Mouse (Mus musculus): ENCODE data around the gene Kdm5a.

The Kdm5a gene

GRCm38 (mm10) chr6:120363688-120364522, at the start of gene Kdm5a, which contains the start of gene Ccdc77:
Gene Kdm5a, plus strand, starts transcription at chr6:120364124.
Gene Ccdc77, minus strand, starts transcription at chr6:120364374.
- DNase-seq (ENCODE audit: low read depth, low spot score), result peak; percentile 90

DNA sequence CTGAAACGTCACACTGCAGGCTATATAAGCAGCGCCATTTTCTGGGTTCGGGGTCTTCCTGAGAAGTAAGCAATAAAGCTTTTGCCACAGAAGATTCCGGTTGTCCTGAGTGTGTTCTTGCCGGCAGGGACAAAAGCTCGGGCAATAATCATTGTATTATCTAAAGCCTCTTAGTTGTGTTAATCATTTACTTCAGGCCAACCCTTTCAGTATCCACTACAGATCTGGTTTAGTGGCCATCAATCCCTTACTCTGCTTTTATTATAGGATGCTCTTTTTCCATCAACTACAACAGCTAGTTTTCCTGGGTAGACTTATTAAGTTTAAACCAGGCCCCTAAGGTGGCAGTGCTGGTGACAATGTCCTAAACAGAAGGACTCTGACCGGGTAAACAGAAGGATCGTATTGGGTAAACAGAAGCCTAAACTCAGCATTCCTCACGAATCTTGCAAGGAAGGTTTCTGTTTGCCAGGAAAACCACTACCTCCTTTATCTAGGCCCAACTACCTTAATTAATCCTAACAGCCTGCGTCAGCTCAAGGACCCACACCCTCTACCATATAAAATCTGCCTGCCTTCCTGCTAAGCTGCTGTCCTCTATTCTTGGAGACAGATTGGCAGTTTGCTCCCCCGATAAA, 45.5 kb upstream of the Kdm5a start:
- no peak for DNase-seq (ENCODE audit: low read depth, low spot score)

- DNase-seq (ENCODE audit: low read depth, low spot score), result no peak
These were observed 44.8 kb upstream of the Kdm5a start for GRCm38 (mm10) chr6:120319129-120319528.

- no peak for DNase-seq (ENCODE audit: low read depth, low spot score)
These were observed 43.6 kb upstream of the Kdm5a start for GRCm38 (mm10) chr6:120320369-120320768.

DNA sequence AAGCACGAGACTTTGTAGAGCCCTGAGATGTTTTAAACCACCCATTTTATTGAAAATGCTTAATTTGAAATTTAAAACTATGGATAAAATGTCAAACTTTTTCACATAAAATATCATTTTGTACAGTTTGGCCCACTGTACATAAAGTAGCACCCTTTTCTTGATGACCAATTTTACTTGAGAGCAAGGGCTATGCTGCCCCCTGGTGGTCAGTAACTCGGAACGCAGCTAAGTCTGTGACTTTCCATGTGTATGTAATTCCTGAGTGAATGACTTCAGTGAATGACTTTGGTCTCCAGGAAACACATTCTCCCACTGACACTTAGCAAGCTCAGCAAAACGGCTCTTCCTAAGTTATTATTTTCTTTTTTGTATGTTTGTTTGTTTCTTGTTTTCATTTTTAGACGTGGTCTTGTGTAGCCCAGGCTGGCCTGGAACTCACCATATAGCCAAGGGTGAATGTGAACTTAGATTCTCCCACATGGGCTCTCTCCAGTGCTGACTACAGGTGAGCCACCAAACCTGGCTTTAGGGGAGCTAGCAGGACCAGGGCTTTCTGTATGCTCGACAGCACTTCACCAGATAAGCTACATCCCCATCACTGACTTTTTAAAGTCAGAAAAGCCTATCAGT, 39.5 kb upstream of the Kdm5a start:
- DNase-seq (ENCODE audit: low read depth, low spot score), result peak; percentile 69

DNA sequence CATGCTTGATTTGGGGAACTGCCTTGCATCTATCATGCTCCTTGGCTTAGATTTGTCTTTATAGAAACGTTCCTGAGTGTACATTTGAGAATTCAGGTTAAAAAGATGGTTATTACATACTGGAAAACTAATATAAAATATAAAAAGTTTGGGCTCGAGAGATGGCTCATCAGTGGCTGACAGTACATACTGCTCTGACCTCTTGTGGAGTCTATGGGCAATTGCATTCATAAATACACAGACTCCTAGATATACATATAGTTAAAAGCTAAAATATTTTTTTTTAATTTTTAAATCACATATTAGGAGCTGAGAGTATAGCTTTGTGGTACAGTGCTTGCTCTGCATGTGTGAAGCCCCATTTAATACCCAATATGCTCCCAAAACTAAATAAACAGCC, 31.6 kb upstream of the Kdm5a start:
- no peak for DNase-seq (ENCODE audit: low read depth, low spot score)

DNA sequence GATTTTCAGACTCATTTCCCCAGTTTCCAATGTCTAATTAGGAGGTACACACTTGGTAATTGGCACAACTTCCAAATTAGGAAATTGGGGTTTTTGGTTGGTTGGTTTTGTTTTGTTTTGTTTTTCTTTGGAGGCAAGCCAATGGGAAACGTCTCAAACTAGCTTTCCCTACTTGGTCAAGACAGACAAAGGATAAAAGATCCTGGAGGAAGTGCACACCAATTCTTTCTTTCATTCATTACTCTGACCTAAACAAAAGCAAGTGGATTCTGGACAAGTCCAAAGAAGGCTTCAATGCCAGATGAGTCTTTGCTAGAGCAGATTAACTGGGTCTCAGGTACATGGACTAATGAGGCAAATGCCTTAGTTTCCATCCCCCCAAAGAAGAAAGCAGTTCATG, 19.9 kb upstream of the Kdm5a start:
- DNase-seq (ENCODE audit: low read depth, low spot score), result no peak

DNA sequence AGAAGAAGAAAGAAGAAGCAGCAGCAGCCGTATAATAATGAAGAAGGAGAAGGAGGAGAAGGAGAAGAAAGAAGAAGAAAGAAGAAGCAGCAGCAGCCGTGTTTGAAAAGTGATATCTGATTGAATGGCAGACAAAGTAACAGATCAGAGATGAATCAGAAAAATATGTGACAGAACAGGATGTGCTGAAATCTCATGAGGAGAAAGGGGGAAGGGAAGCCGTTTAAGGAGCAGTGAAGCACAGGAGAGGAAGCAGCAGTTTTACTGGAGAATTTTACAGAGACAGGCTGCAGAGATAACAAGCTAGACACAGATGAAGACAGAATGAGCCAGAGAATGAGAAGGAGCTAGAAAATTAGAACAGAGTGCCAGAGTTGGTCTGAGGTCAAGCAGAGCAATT, 14.9 kb upstream of the Kdm5a start:
- DNase-seq (ENCODE audit: low read depth, low spot score), result no peak

- DNase-seq (ENCODE audit: low read depth, low spot score), result no peak
These were observed 7.4 kb upstream of the Kdm5a start for GRCm38 (mm10) chr6:120356478-120356877.

GRCm38 (mm10) chr6:120356951-120357945, 6.7 kb upstream of the Kdm5a start:
- DNase-seq (ENCODE audit: low read depth, low spot score), result peak; percentile 72

GRCm38 (mm10) chr6:120362124-120362523, 1.8 kb upstream of the Kdm5a start:
- no peak for DNase-seq (ENCODE audit: low read depth, low spot score)

DNA sequence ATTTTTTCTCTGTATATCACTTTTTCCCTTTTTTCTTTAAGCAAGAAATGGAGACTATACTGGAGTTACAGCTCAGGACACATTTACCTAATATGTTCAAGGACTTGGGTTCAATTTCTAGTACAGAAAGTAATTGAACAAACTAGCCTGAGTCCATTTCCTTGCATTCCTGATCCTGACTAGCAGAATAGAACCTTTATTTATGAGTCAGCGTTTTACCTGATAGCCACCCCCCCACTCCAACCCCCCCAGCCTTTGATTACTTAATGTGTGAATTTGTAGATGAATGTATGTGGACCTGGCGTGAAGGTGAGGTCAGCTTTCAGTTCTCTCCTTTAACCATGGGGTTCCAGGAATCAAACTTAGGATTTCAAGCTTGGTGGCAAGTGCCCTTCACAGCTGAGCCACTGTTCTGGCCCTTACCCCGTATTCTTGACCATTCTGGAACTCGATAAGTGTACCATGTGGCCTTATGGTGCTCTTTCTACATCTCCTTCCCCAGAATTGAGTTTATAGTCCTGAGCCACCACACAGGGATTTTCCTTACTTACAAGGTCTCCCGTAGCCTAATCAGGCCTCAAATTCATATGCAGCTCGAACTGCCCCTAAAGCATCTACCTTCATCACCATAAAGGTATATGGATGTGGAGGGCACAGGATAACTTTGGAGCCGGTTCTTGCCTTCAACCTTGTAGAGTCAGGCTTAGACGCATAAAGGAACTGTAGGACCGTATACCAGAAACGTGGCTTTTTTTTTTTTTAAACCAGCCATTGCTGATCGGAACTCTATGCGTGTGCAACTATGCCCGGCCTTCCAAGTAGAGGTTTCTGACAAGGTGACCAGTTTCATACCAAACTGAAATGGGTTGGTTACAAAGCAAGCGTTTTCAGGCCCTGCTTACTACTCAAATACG, 893 bp upstream of the Kdm5a start:
- no peak for DNase-seq (ENCODE audit: low read depth, low spot score)

DNA sequence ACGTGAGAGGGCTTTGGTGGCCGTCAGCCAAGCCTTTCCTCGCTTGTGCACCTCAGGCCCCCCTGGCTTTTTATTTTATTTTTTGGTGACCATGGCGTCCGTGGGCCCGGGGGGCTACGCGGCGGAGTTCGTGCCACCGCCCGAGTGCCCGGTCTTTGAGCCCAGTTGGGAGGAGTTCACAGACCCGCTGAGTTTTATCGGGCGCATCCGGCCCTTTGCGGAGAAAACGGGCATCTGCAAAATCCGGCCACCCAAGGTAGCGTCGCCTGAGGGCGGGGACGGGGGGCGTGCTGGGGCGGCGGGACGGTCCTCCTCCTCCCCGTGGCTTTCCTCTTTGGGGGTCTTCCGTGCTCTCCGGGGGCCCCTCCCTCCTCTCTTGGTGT, 590 bp downstream of the Kdm5a start:
- DNase-seq (ENCODE audit: low read depth, low spot score), result no peak

- DNase-seq (ENCODE audit: low read depth, low spot score), result no peak
These were observed 1.1 kb downstream of the Kdm5a start for GRCm38 (mm10) chr6:120365051-120365450.

GRCm38 (mm10) chr6:120376736-120377135, 12.8 kb downstream of the Kdm5a start:
- no peak for DNase-seq (ENCODE audit: low read depth, low spot score)

DNA sequence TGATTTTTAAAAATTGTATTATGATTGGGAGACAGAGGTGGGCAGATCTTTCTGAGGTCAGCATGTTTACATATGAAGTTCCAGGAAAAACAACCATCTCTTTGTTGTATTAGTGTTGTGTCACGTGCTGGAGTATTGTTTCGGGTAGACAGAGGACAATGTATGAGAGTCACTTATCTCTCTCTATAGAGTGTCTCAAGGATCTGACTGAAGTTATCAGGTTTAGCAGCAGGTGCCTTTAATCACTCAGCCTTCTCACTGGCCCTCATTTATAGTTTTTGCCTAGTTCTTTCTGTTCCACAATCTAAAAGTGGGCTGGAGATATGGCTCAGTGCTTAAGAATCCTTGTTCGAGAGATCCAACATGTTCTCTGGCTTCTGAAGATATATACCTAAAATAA, 26.1 kb downstream of the Kdm5a start:
- DNase-seq (ENCODE audit: low read depth, low spot score), result no peak

DNA sequence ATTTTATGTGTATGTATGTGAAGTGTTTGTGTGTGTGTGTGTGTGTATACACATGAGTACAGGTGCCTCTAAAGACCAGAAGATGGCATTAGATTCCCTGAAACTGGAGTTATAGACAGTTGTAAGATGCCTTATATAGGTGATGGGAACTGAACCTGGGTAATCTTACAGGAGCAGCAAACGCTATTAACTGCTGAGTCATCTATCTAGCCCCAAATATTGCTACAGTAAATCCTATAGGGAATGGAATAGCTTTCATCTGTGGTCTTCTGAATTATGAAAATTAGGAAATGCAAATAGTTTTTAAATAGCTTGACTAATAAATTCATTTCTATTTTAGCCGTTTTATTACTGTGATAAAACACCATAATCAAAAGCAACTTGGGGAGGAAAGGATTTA, 28.9 kb downstream of the Kdm5a start:
- DNase-seq (ENCODE audit: low read depth, low spot score), result no peak

DNA sequence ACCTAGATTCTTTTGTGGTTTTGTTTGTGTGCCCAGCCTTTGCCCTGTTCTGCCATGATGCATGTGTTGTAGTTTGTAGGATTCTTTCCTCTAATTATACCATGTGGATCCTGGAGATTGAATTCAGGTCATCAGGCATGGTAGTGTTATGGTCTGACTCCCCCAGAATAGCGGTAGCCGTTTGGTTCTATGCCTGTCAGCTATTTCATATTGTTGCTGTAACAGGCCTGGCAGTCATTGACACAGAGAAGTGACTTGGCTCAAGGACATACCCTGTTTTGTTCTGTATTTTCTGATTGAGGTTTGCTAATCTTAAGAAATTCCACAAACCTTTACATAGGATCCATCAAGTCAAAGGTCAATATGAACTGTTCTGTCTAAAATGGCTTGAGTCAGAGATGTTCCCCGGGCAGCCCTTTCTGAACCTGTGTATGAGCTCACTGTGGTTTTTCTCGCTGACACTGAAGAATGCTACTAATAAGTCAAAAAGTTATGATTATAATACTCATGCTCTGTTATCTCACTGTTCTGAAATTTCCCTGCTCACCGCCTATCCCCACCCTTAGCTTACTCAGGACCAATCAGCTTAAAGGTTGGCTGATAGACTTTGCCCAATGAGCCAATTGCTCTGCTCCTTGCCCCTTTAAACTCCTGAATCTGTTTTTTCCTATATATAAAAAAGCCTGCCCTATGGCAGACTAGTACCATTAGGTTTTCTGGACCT, 31.9 kb downstream of the Kdm5a start:
- DNase-seq (ENCODE audit: low read depth, low spot score), result no peak

GRCm38 (mm10) chr6:120403936-120404335, 40.0 kb downstream of the Kdm5a start:
- DNase-seq (ENCODE audit: low read depth, low spot score), result no peak

- no peak for DNase-seq (ENCODE audit: low read depth, low spot score)
These were observed 74.2 kb downstream of the Kdm5a start for GRCm38 (mm10) chr6:120438161-120438560.

Data from retina, postnatal 7 days (tissue).